Mouse (Mus musculus) bone marrow, adult 2 months (tissue): ENCODE data around the gene Milr1.

ENCODE experiments used
- CTCF ChIP-seq: fragments of 200-500 bp; IDR thresholded peaks from 2 replicates; pipeline ENCODE4 v1.5.1; 2011; ENCODE audit warnings: low read length, control low read depth; ENCODE audit not compliant: control insufficient read depth, insufficient read depth
- POLR2A ChIP-seq: fragments of 200-500 bp; IDR thresholded peaks from 2 replicates; pipeline ENCODE4 v1.6.1; 2011; ENCODE audit warnings: low read depth, mild to moderate bottlenecking, control low read depth, low read length, borderline replicate concordance; ENCODE audit not compliant: control insufficient read depth

GRCm38 (mm10) chr11:106766611-106767162 is 15.7 kb downstream of the Milr1 start:
- no peak for TF ChIP-seq POLR2A
- no peak for TF ChIP-seq CTCF
